ENCODE assay signal across 8 mouse cellular contexts in genomic region chr1:159232572-159233261, GRCm38 (mm10). TPM values are rescaled to one million over a fixed set of nuclear protein-coding genes. Genes with fewer than 3 reads are reported as not detected.
A peak's percentile ranks its signal among the peaks of the same experiment; 100 is the strongest.
DNase-seq lines count a peak whose midpoint lies in the region; ATAC-seq and TF ChIP-seq lines count a peak whose summit lies in the region.
"Not testable (repeated sequence)": the region's sequence is repeated elsewhere in the genome, so short reads cannot be mapped to it uniquely, and the experiment has no call there.

No protein-coding gene starts in this region.

- in situ Hi-C loops in Patski (cut with MboI; ENCODE audit: low pct_unique_long_range_greater_than_20kb), result not testable (repeated sequence)

- peak overlapping the region; percentile 71 for H3K4me2 ChIP-seq in hindbrain, embryonic 16.5 days (ENCODE audit: low read length)

- intact Hi-C loops in left cerebral cortex, postnatal 10 days (cut with DNase I), result not testable (repeated sequence)

- peak overlapping the region; percentile 66 for H3K4me3 ChIP-seq in hindbrain, embryonic 16.5 days (ENCODE audit: low read length)

- TF ChIP-seq CTCF in Patski (IDR thresholded peaks at IDR 0.05), result not testable (repeated sequence)

- POLR2A ChIA-PET in Patski (lab: Charles Lee), result not testable (repeated sequence)

- DNase-seq in Patski (ENCODE audit: low read depth, low spot score), result not testable (repeated sequence)
- DNase-seq in cerebellum, postnatal 14 days, result peak; percentile 54 to 67
- peak; percentile 27 to 54 for DNase-seq in left cerebral cortex, postnatal 10 days (ENCODE audit: extremely low spot score in 1 of 2, low spot score in 2 of 2)
- DNase-seq in right cerebral cortex, postnatal 10 days (ENCODE audit: low spot score in 2 of 2), result peak; percentile 42 to 47
- DNase-seq in urinary bladder, postnatal 36 days (ENCODE audit: low spot score in 2 of 2), result peak; percentile 8 to 13

- CTCF ChIA-PET in Patski (lab: Charles Lee), result not testable (repeated sequence)

- H3K9ac ChIP-seq in hindbrain, embryonic 16.5 days (ENCODE audit: low read depth, low read length), result peak overlapping the region; percentile 81

- peaks cover 15% of the 10 kb centered on the region for H3K4me1 ChIP-seq in hindbrain, embryonic 16.5 days (ENCODE audit: control insufficient read depth, insufficient read depth, low read depth, low read length)

- H3K36me3 ChIP-seq in hindbrain, embryonic 16.5 days (ENCODE audit: control insufficient read depth, insufficient read depth, low read length), result not testable (repeated sequence)

- peak overlapping the region; percentile 56; the same call in 1 of the 2 replicates for H3K27ac ChIP-seq in hindbrain, embryonic 16.5 days (ENCODE audit: low read depth, low read length)

- peak; percentile 49 for ATAC-seq in Patski
- ATAC-seq in frontal cortex, adult (ENCODE audit: low TSS enrichment), result peak; percentile 32
- peak; percentile 55 for ATAC-seq in hindbrain, embryonic 16.5 days
- peak; percentile 13 for ATAC-seq in megakaryocyte, adult 5-6 weeks (ENCODE audit: poor library complexity, severe bottlenecking)

- WGBS in hindbrain, embryonic 16.5 days, result under 1% methylated on average over 28 of the region's 47 CpGs

- not testable (repeated sequence) for H3K27me3 ChIP-seq in Patski; hindbrain, embryonic 16.5 days (replicated peaks; ENCODE audit: control insufficient read depth, insufficient read depth, low read length)

- H3K9me3 ChIP-seq in hindbrain, embryonic 16.5 days (ENCODE audit: control insufficient read depth, low read length), result not testable (repeated sequence)

RNA-seq across cellular contexts. Expression of gene Cop1, which starts 0.6 kb away (rescaled TPM):
- 145 TPM for polyA plus RNA-seq in Patski (2021)
- polyA plus RNA-seq in hindbrain, embryonic 16.5 days (2015; fragmentation: Nextera tagmentation; extraction: Ambion mirVana), result 12.7 and 17.4 TPM in 2 replicates
- 100 to 1,000 TPM; 111 to 129 TPM for total RNA-seq in left cerebral cortex, postnatal 10 days (2021)
- 187 and 192 TPM in 2 replicates for total RNA-seq in megakaryocyte, adult 5-6 weeks (2015)
- 211 and 241 TPM in 2 replicates for total RNA-seq in megakaryocyte, adult 5-6 weeks (2017)
